Mouse (Mus musculus) liver, embryonic 14.5 days (tissue): Measurements from ENCODE around the gene Fgr.

Source experiments
- CTCF ChIP-seq: IDR thresholded peaks from 2 replicates; pipeline ENCODE4 v1.5.1; 2016; ENCODE audit warnings: antibody characterized with exemption, low read depth, control low read depth
- EP300 ChIP-seq: IDR thresholded peaks from 2 replicates; pipeline ENCODE4 v1.6.1; 2016; ENCODE audit warnings: antibody characterized with exemption, low read depth

DNA sequence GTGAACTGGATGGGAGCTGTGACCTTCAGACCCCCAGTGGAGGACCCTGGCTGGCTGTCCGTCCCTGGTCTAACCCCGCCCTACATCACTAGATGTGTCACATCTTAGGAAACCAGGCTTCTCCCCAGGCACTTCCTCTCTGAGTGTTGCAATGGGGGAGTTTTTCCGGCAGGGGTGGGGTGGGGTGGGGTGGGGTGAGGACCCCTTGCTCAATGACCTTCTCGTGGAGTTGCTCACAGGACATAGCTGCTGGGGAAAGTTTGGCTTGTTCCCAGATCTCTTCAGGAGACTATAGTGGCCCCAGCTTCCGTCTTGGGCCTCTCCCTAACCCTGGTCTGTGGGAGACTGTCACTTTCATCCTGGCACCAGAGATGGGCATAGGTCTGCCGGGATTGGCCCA is 9.1 kb downstream of the Fgr start:
- TF ChIP-seq CTCF (no peak), EP300 (no peak)
